Mouse (Mus musculus): ENCODE measurements around the gene Prdm12. TPM values are rescaled to one million over a fixed set of nuclear protein-coding genes. Genes with fewer than 3 reads are reported as not detected.
A peak's percentile ranks its signal among the peaks of the same experiment; 100 is the strongest.
"Not testable (repeated sequence)": the region's sequence is repeated elsewhere in the genome, so short reads cannot be mapped to it uniquely, and the experiment has no call there.

The Prdm12 gene
- polyA plus RNA-seq, 1 experiment from 2014 or later, result 5.4 TPM

GRCm38 (mm10) chr2:31653971-31654853, 14.4 kb downstream of the Prdm12 start:
- H3K9ac ChIP-seq, result peak overlapping the region; percentile 29
- peak; percentile 90 for ATAC-seq (replicated peaks)
- H3K4me3 ChIP-seq, result peak overlapping the region; percentile 58
- no peaks in the 10 kb centered on the region for H3K9me3 ChIP-seq
- under 1% methylated on average over 93 of the region's 109 CpGs for WGBS
- H3K4me2 ChIP-seq, result peak overlapping the region; percentile 94
- H3K27me3 ChIP-seq (replicated peaks), result peaks cover 84% of the 10 kb centered on the region
- peak overlapping the region; percentile 58 for H3K27ac ChIP-seq
- H3K4me1 ChIP-seq, result peaks cover 13% of the 10 kb centered on the region
- H3K36me3 ChIP-seq (replicated peaks), result no peaks in the 10 kb centered on the region

GRCm38 (mm10) chr2:31654854-31655559, 15.2 kb downstream of the Prdm12 start:
- WGBS, result 6% methylated on average over 22 of the region's 22 CpGs
- Histone ChIP-seq H3K9me3 (no peaks in the 10 kb centered on the region), H3K27me3 (replicated peaks) (peaks cover 77% of the 10 kb centered on the region), H3K4me1 (peaks cover 13% of the 10 kb centered on the region), H3K36me3 (replicated peaks) (no peaks in the 10 kb centered on the region), H3K27ac (peak overlapping the region; percentile 58; the same call in 1 of the 2 replicates), H3K9ac (peak overlapping the region; percentile 29; the same call in 1 of the 2 replicates), H3K4me2 (peak overlapping the region; percentile 94), H3K4me3 (peak overlapping the region; percentile 58)
- no peak for ATAC-seq (replicated peaks)

- Histone ChIP-seq H3K36me3 (replicated peaks) (no peaks in the 10 kb centered on the region), H3K4me2 (no peak overlapping the region), H3K27ac (no peak overlapping the region), H3K9ac (no peak overlapping the region), H3K9me3 (no peaks in the 10 kb centered on the region), H3K27me3 (replicated peaks) (peaks cover 69% of the 10 kb centered on the region), H3K4me1 (peaks cover 13% of the 10 kb centered on the region), H3K4me3 (no peak overlapping the region)
- no peak for ATAC-seq (replicated peaks)
- 84% methylated on average over 7 of the region's 7 CpGs for WGBS
Measured at GRCm38 (mm10) chr2:31656374-31656773, 16.5 kb downstream of the Prdm12 start.

- Histone ChIP-seq H3K36me3 (replicated peaks) (no peaks in the 10 kb centered on the region), H3K4me1 (no peaks in the 10 kb centered on the region), H3K27me3 (replicated peaks) (peaks cover 34% of the 10 kb centered on the region), H3K4me3 (no peak overlapping the region), H3K4me2 (no peak overlapping the region), H3K9ac (no peak overlapping the region), H3K27ac (no peak overlapping the region), H3K9me3 (no peaks in the 10 kb centered on the region)
- no peak for ATAC-seq (replicated peaks)
- 79% methylated on average over 8 of the region's 8 CpGs for WGBS
Measured at GRCm38 (mm10) chr2:31662939-31663803, 23.3 kb downstream of the Prdm12 start.

- peaks cover 29% of the 10 kb centered on the region for H3K27me3 ChIP-seq (replicated peaks)
- no peaks in the 10 kb centered on the region for H3K36me3 ChIP-seq (replicated peaks)
- no peaks in the 10 kb centered on the region for H3K4me1 ChIP-seq
- H3K27ac ChIP-seq, result no peak overlapping the region
- no peak overlapping the region for H3K9ac ChIP-seq
- no peak overlapping the region for H3K4me3 ChIP-seq
- H3K4me2 ChIP-seq, result no peak overlapping the region
- H3K9me3 ChIP-seq, result no peaks in the 10 kb centered on the region
- no peak for ATAC-seq (replicated peaks)
- WGBS, result 96% methylated on average over 1 of the region's 1 CpGs
Measured at GRCm38 (mm10) chr2:31663804-31664180, 24.0 kb downstream of the Prdm12 start.

GRCm38 (mm10) chr2:31667332-31667731, 27.5 kb downstream of the Prdm12 start:
- peaks cover 12% of the 10 kb centered on the region for H3K4me1 ChIP-seq
- peaks cover 13% of the 10 kb centered on the region for H3K27me3 ChIP-seq (replicated peaks)
- H3K9me3 ChIP-seq, result no peaks in the 10 kb centered on the region
- no peak for ATAC-seq (replicated peaks)
- no peak overlapping the region for H3K4me3 ChIP-seq
- WGBS, result 23% methylated on average over 4 of the region's 4 CpGs
- H3K36me3 ChIP-seq (replicated peaks), result no peaks in the 10 kb centered on the region
- H3K27ac ChIP-seq, result no peak overlapping the region
- H3K4me2 ChIP-seq, result no peak overlapping the region
- no peak overlapping the region for H3K9ac ChIP-seq

DNA sequence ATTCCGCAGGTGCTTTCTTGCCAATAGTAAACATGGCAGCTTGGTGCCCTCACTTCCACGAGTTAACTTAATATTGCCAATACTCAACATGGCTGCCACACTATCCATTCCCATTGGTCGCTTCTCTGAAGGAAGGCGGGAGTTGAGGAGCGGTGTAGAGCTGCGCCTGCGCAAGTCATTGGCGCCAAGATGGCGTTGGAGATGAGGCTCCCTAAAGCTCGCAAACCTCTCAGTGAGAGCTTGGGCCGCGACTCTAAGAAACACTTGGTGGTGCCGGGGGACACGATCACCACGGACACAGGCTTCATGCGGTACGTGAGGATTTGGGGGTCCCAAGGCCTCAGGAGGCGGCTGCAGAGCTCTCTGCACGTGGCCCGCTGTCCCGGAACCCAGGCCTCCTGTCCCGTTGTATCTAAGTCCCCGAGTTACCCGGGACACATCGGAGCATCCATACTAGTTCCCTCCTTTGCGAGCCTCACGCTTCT, 30.8 kb downstream of the Prdm12 start, which contains the start of gene Exosc2:
Exosc2 (plus strand) TSS at position 165 of the 485 bp plus-strand sequence.
- H3K27me3 ChIP-seq (replicated peaks), result 0 out of 2 replicates have a peak, but pooled peaks cover 5% of the 10 kb centered on the region
- H3K9me3 ChIP-seq, result no peaks in the 10 kb centered on the region
- H3K4me1 ChIP-seq, result peaks cover 20% of the 10 kb centered on the region
- H3K4me3 ChIP-seq, result peak within 1 kb of the TSS; percentile 76
- ATAC-seq (replicated peaks), result peak; percentile 97
- H3K27ac ChIP-seq, result 0 out of 2 replicates have a peak within 1 kb of the TSS, but pooled peaks have one; percentile 44
- WGBS, result 1% methylated on average over 27 of the region's 27 CpGs
- H3K36me3 ChIP-seq (replicated peaks), result peaks cover 6% of the 10 kb centered on the region; the same call in 1 of the 2 replicates
- peak within 1 kb of the TSS; percentile 59 for H3K9ac ChIP-seq
- H3K4me2 ChIP-seq, result peak within 1 kb of the TSS; percentile 71

GRCm38 (mm10) chr2:31678641-31679040, 38.8 kb downstream of the Prdm12 start:
- ATAC-seq (replicated peaks), result no peak
- no peaks in the 10 kb centered on the region for H3K9me3 ChIP-seq
- WGBS, result 94% methylated on average over 6 of the region's 6 CpGs
- no peak overlapping the region for H3K4me2 ChIP-seq
- H3K27me3 ChIP-seq (replicated peaks), result no peaks in the 10 kb centered on the region
- no peak overlapping the region for H3K4me3 ChIP-seq
- no peak overlapping the region for H3K9ac ChIP-seq
- no peaks in the 10 kb centered on the region for H3K4me1 ChIP-seq
- H3K27ac ChIP-seq, result no peak overlapping the region
- H3K36me3 ChIP-seq (replicated peaks), result peaks cover 21% of the 10 kb centered on the region

- not testable (repeated sequence) for H3K27me3 ChIP-seq (replicated peaks); H3K4me2 ChIP-seq; H3K4me3 ChIP-seq; H3K9ac ChIP-seq; H3K9me3 ChIP-seq; H3K27ac ChIP-seq; H3K4me1 ChIP-seq; ATAC-seq (replicated peaks)
- WGBS, result 90% methylated on average over 15 of the region's 15 CpGs
- peaks cover 12% of the 10 kb centered on the region for H3K36me3 ChIP-seq (replicated peaks)
Measured at GRCm38 (mm10) chr2:31681051-31681707, 41.3 kb downstream of the Prdm12 start.

DNA sequence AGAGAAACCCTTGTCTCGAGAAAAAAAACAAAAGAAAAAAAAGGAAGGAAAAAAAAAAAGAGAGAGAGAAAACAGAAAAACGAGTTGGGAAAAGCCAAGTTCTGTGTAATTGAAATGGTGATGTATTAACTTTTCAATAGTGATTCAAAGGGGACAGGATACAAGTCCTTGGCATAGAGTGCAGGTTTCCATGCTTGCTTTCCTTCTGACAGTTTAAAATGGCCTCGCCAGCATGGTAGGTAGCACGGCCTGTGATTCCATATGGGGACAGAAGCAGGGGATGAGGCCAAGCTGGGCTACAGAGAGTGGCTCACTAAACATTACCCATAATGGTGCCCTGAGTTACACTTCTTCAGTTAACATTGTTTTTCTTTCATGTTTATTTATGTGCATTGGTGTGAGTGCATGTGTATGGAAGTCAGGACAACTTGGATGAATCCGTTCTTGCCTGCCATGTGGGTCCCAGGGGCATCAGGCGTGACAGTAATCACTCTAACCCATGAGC, 41.9 kb downstream of the Prdm12 start:
- no peak overlapping the region for H3K4me2 ChIP-seq
- WGBS, result 85% methylated on average over 6 of the region's 6 CpGs
- H3K9me3 ChIP-seq, result no peaks in the 10 kb centered on the region
- H3K9ac ChIP-seq, result no peak overlapping the region
- no peak overlapping the region for H3K4me3 ChIP-seq
- H3K4me1 ChIP-seq, result no peaks in the 10 kb centered on the region
- ATAC-seq (replicated peaks), result no peak
- H3K27ac ChIP-seq, result no peak overlapping the region
- H3K36me3 ChIP-seq (replicated peaks), result peaks cover 12% of the 10 kb centered on the region
- H3K27me3 ChIP-seq (replicated peaks), result no peaks in the 10 kb centered on the region

- 25% methylated on average over 2 of the region's 2 CpGs for WGBS
- H3K27ac ChIP-seq, result no peak overlapping the region
- no peak overlapping the region for H3K9ac ChIP-seq
- H3K9me3 ChIP-seq, result no peaks in the 10 kb centered on the region
- no peaks in the 10 kb centered on the region for H3K27me3 ChIP-seq (replicated peaks)
- no peak overlapping the region for H3K4me2 ChIP-seq
- peaks cover 9% of the 10 kb centered on the region for H3K36me3 ChIP-seq (replicated peaks)
- no peak for ATAC-seq (replicated peaks)
- peaks cover 4% of the 10 kb centered on the region; the same call in 1 of the 2 replicates for H3K4me1 ChIP-seq
- H3K4me3 ChIP-seq, result no peak overlapping the region
Measured at GRCm38 (mm10) chr2:31683666-31684065, 43.8 kb downstream of the Prdm12 start.

All from midbrain, embryonic 15.5 days (tissue).